Mouse (Mus musculus): ENCODE results near the gene Otoa.

DNA sequence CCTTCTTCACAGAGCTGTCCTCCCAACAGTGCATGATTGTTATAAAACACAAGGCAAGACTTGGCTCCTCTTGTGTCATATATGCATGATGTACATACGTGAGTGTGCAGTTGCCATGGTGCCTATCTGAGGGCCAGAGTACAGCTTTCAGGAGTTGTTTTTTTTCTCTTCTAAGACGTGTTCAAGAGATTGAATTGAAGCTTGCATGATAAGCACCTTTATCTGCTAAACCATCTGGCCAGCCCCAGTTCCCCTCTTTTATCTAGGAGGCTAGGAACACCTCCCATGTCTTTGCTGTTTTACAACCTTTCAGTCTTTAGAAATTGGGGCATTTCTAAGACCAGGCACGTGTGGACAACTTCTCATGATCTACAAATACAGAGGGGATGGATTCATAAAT is 30.3 kb downstream of the Otoa start:
- TF ChIP-seq CTCF (conservative IDR thresholded peaks at IDR 0.05; ENCODE audit: low read length) (no peak), NANOG (IDR thresholded peaks at IDR 0.05; ENCODE audit: borderline replicate concordance, low read length) (no peak), POU5F1 (IDR thresholded peaks at IDR 0.05; ENCODE audit: borderline replicate concordance, low read length) (no peak)
